Mouse (Mus musculus): ENCODE data around the gene Chit1.

DNA sequence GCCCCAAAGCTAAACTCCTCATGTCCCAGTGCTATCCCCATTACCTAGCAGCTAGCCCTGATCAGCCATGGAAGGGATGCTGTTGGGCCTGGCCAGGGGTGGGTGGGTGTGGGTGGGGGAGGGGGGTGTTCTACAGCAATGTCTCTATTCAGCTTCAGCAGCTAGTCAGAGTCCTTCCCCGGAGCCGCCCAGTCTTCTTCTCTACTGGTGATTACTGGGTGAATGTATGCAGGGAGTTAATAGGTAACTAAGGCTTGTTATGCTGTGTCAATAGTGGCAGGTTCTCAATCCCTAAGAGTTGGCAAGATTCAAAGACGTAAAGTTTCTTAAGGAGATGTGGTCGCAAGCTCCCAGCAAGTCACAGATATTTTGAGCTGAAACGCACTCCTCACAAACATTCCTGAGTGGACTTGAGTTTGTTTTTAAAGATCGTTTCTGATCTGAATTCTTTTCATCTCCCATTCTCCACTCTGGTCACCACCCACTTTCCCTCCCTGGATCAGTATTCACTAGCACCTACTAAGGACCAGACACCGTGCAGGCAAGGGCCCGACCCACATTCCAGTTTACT lies 40.9 kb upstream of the Chit1 start:
- no peak for TF ChIP-seq POLR2A (IDR thresholded peaks at IDR 0.05; ENCODE audit: low read depth, low read length)
- no peak for TF ChIP-seq CTCF (IDR thresholded peaks at IDR 0.05; ENCODE audit: extremely low read depth, insufficient read length, insufficient replicate concordance, low read depth, low read length)
